In the genomic region with DNA sequence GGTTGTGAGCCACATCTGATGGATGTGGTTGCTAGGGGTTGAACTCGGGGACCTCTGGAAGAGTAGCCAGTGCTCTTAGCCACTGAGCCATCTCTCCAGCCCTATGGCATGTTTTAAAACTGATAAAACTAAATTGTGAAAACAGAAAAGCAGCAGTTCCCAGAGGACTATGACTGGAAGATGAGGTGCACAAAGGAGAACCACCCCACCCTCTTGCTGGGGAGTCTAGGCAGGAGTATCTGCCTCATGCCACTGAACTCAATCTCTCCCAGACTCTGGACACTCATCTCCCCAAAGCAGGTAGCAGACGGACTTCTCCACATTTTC, we compare ENCODE assay signal across 11 mouse cellular contexts. TPM values are rescaled to one million over a fixed set of nuclear protein-coding genes. Genes with fewer than 3 reads are reported as not detected.
DNase-seq lines count a peak whose midpoint lies in the region; ATAC-seq and TF ChIP-seq lines count a peak whose summit lies in the region.
"Had no signal": no experiment of that assay in that cellular context is flagged by ENCODE, and none has a peak within 500 bp of the region (broad histone marks: within the 10 kb centered on the region; RNA-seq: fewer than 3 reads in every experiment).

No protein-coding gene starts in this region.

- intact Hi-C loops in heart, adult 2 months (cut with DNase I): loop anchor here (5.0 kb wide), 1 partner anchor 75 kb away; no protein-coding TSS in a partner anchor
- intact Hi-C loops in heart, postnatal 10 days (cut with DNase I): loop anchor here (1.0 to 2.0 kb wide), 2 partner anchors 13 to 21 kb away; a partner anchor contains a TSS
- intact Hi-C loops in gastrocnemius, postnatal 14 days (cut with DNase I; ENCODE audit: low total_unique reads): no loop called here

- H3K79me2 ChIP-seq in heart, adult 2 months (replicated peaks; ENCODE audit: control insufficient read depth, insufficient read depth, low read length): no peaks in the 10 kb centered on the region

- H3K4me3 ChIP-seq in heart, adult 2 months: no peak overlapping the region
- H3K4me3 ChIP-seq in neural tube, embryonic 11.5 days (ENCODE audit: low read depth, low read length): no peak overlapping the region
- peak overlapping the region; percentile 9 for H3K4me3 ChIP-seq in intestine, postnatal 0 days (ENCODE audit: low read depth, low read length)
- H3K4me3 ChIP-seq in stomach, embryonic 15.5 days (replicated peaks): no peak overlapping the region

- H3K9ac ChIP-seq in heart, adult 2 months (ENCODE audit: low read depth, low read length): no peak overlapping the region
- H3K9ac ChIP-seq in neural tube, embryonic 11.5 days (ENCODE audit: low read length): no peak overlapping the region
- H3K9ac ChIP-seq in intestine, postnatal 0 days (ENCODE audit: low read depth, low read length): 0 out of 2 replicates have a peak overlapping the region, but pooled peaks have one; percentile 8
- H3K9ac ChIP-seq in stomach, embryonic 15.5 days: no peak overlapping the region

- TF ChIP-seq POLR2A in heart, adult 2 months (IDR thresholded peaks at IDR 0.05; ENCODE audit: insufficient read depth, low read depth, low read length): no peak

- no peak for TF ChIP-seq CTCF in heart, adult 2 months (IDR thresholded peaks at IDR 0.05)
- TF ChIP-seq CTCF in intestine, postnatal 0 days (IDR thresholded peaks at IDR 0.05; ENCODE audit: low read depth): no peak

- TF ChIP-seq EP300 in heart, adult 2 months (IDR thresholded peaks at IDR 0.05; ENCODE audit: insufficient read depth, low read depth, low read length): no peak

- no peaks in the 10 kb centered on the region for H3K9me3 ChIP-seq in neural tube, embryonic 11.5 days (ENCODE audit: control insufficient read depth, low read length)
- H3K9me3 ChIP-seq in intestine, postnatal 0 days (ENCODE audit: control insufficient read depth): no peaks in the 10 kb centered on the region
- no peaks in the 10 kb centered on the region for H3K9me3 ChIP-seq in stomach, embryonic 15.5 days
- H3K9me3 ChIP-seq: G1E had no signal

- peak overlapping the region; percentile 83 for H3K27ac ChIP-seq in heart, adult 2 months
- H3K27ac ChIP-seq in neural tube, embryonic 11.5 days (ENCODE audit: low read depth, low read length): 0 out of 2 replicates have a peak overlapping the region, but pooled peaks have one; percentile 7
- H3K27ac ChIP-seq in intestine, postnatal 0 days (ENCODE audit: low read depth, low read length): peak overlapping the region; percentile 98
- H3K27ac ChIP-seq in stomach, embryonic 15.5 days: peak overlapping the region; percentile 89

- peaks cover 2% of the 10 kb centered on the region; the same call in 1 of the 2 replicates for H3K36me3 ChIP-seq in heart, adult 2 months (ENCODE audit: control insufficient read depth, insufficient read depth, low read length)
- H3K36me3 ChIP-seq in neural tube, embryonic 11.5 days (ENCODE audit: control insufficient read depth, insufficient read depth, low read length): peaks cover 2% of the 10 kb centered on the region; the same call in 1 of the 2 replicates
- H3K36me3 ChIP-seq in intestine, postnatal 0 days (ENCODE audit: control insufficient read depth, insufficient read depth): peaks cover 42% of the 10 kb centered on the region
- H3K36me3 ChIP-seq in stomach, embryonic 15.5 days: peaks cover 15% of the 10 kb centered on the region

- no peak for ATAC-seq in neural tube, embryonic 11.5 days (ENCODE audit: insufficient read depth, low FRiP score, low TSS enrichment)
- no peak for ATAC-seq in intestine, postnatal 0 days
- no peak for ATAC-seq in stomach, embryonic 15.5 days (ENCODE audit: insufficient read depth, low FRiP score, low read depth)
- ATAC-seq in frontal cortex, adult (ENCODE audit: low TSS enrichment): no peak

- peak in 1 of 2 experiments; percentile 17 for DNase-seq in heart, adult 2 months
- no peak for DNase-seq in heart, postnatal 10 days
- no peak for DNase-seq in neural tube, embryonic 11.5 days (ENCODE audit: low spot score)
- DNase-seq in neural tube, embryonic 10.5 days (ENCODE audit: extremely low spot score, low spot score): no peak
- no peak for DNase-seq in gastrocnemius, postnatal 14 days
- DNase-seq: cerebellum, postnatal 25 days had no signal

- 43% methylated on average over 2 of the region's 2 CpGs for WGBS in heart, adult 2 months
- WGBS in neural tube, embryonic 11.5 days: 54% methylated on average over 2 of the region's 2 CpGs
- WGBS in intestine, postnatal 0 days: 12% methylated on average over 2 of the region's 2 CpGs
- 32% methylated on average over 2 of the region's 2 CpGs for WGBS in stomach, embryonic 15.5 days

- H3K27me3 ChIP-seq in heart, adult 2 months (ENCODE audit: control insufficient read depth, insufficient read depth, low read length): no peaks in the 10 kb centered on the region
- no peaks in the 10 kb centered on the region for H3K27me3 ChIP-seq in neural tube, embryonic 11.5 days (ENCODE audit: control insufficient read depth, insufficient read depth, low read length)
- H3K27me3 ChIP-seq in intestine, postnatal 0 days (replicated peaks; ENCODE audit: control insufficient read depth, insufficient read depth, low read length): no peaks in the 10 kb centered on the region
- H3K27me3 ChIP-seq in stomach, embryonic 15.5 days (replicated peaks): no peaks in the 10 kb centered on the region

- H3K4me2 ChIP-seq in neural tube, embryonic 11.5 days (ENCODE audit: low read depth): peak overlapping the region; percentile 51; the same call in 1 of the 2 replicates
- H3K4me2 ChIP-seq in intestine, postnatal 0 days (replicated peaks; ENCODE audit: low read depth): peak overlapping the region; percentile 75
- H3K4me2 ChIP-seq in stomach, embryonic 15.5 days: peak overlapping the region; percentile 76

- H3K4me1 ChIP-seq in heart, adult 2 months (ENCODE audit: control insufficient read depth, insufficient read depth, low read length): peaks cover 19% of the 10 kb centered on the region
- 0 out of 2 replicates have a peak, but pooled peaks cover 3% of the 10 kb centered on the region for H3K4me1 ChIP-seq in neural tube, embryonic 11.5 days (ENCODE audit: control insufficient read depth, insufficient read depth, low read length)
- H3K4me1 ChIP-seq in intestine, postnatal 0 days (replicated peaks; ENCODE audit: control insufficient read depth, insufficient read depth, low read length): 0 out of 2 replicates have a peak, but pooled peaks cover 3% of the 10 kb centered on the region
- peaks cover 19% of the 10 kb centered on the region; the same call in 1 of the 2 replicates for H3K4me1 ChIP-seq in stomach, embryonic 15.5 days

RNA-seq across cellular contexts. Expression of a gene that starts 0.9 kb away (rescaled TPM):
- total RNA-seq in heart, adult 2 months (2021): 1 to 10 TPM; 8.0 TPM
- 16.8 and 18.0 TPM in 2 replicates for polyA plus RNA-seq in heart, adult 2 months (2012; rRNA removed)
- total RNA-seq in heart, postnatal 10 days (2021): 10 to 100 TPM; 11.6 to 12.7 TPM
- 2.4 and 2.5 TPM in 2 replicates for polyA plus RNA-seq in neural tube, embryonic 11.5 days (2014; fragmentation: Nextera tagmentation; extraction: Ambion mirVana)
- polyA plus RNA-seq in intestine, postnatal 0 days (2015; fragmentation: Nextera tagmentation; extraction: Ambion mirVana): 15.8 and 16.0 TPM in 2 replicates
- polyA plus RNA-seq in stomach, embryonic 15.5 days (2015; fragmentation: Nextera tagmentation; extraction: Ambion mirVana): 6.6 and 7.8 TPM in 2 replicates
- total RNA-seq in gastrocnemius, postnatal 14 days (2021): 1 to 10 TPM; 5.3 to 7.1 TPM

RNA-seq across cellular contexts. Expression of a gene that starts 15.1 kb away (rescaled TPM):
- total RNA-seq in heart, adult 2 months (2021): 100 to 1,000 TPM; 160 to 221 TPM
- polyA plus RNA-seq in heart, adult 2 months (2012; rRNA removed): 65.6 and 66.2 TPM in 2 replicates
- 10 to 100 TPM; 67.0 to 81.9 TPM for total RNA-seq in heart, postnatal 10 days (2021)
- polyA plus RNA-seq in neural tube, embryonic 11.5 days (2014; fragmentation: Nextera tagmentation; extraction: Ambion mirVana): 33.0 and 37.8 TPM in 2 replicates
- 521 and 545 TPM in 2 replicates for polyA plus RNA-seq in intestine, postnatal 0 days (2015; fragmentation: Nextera tagmentation; extraction: Ambion mirVana)
- 90.7 and 93.1 TPM in 2 replicates for polyA plus RNA-seq in stomach, embryonic 15.5 days (2015; fragmentation: Nextera tagmentation; extraction: Ambion mirVana)
- total RNA-seq in gastrocnemius, postnatal 14 days (2021): 10 to 100 TPM; 32.8 to 55.8 TPM

RNA-seq across cellular contexts. Expression of a gene that starts 20.9 kb away (rescaled TPM):
- 100 to 1,000 TPM; 108 to 124 TPM for total RNA-seq in heart, adult 2 months (2021)
- polyA plus RNA-seq in heart, adult 2 months (2012; rRNA removed): 81.5 and 104 TPM in 2 replicates
- 10 to 100 TPM; 81.5 to 94.9 TPM for total RNA-seq in heart, postnatal 10 days (2021)
- 16.8 and 18.3 TPM in 2 replicates for polyA plus RNA-seq in neural tube, embryonic 11.5 days (2014; fragmentation: Nextera tagmentation; extraction: Ambion mirVana)
- 7.0 and 8.0 TPM in 2 replicates for polyA plus RNA-seq in intestine, postnatal 0 days (2015; fragmentation: Nextera tagmentation; extraction: Ambion mirVana)
- 12.7 and 13.0 TPM in 2 replicates for polyA plus RNA-seq in stomach, embryonic 15.5 days (2015; fragmentation: Nextera tagmentation; extraction: Ambion mirVana)
- 100 to 1,000 TPM; 101 to 117 TPM for total RNA-seq in gastrocnemius, postnatal 14 days (2021)

RNA-seq across cellular contexts. Expression of a gene that starts 22.6 kb away (rescaled TPM):
- total RNA-seq in heart, adult 2 months (2021): not detected
- 0.32 TPM in 1 of 2 replicates, not detected in the other for polyA plus RNA-seq in heart, adult 2 months (2012; rRNA removed)
- total RNA-seq in heart, postnatal 10 days (2021): not detected
- polyA plus RNA-seq in neural tube, embryonic 11.5 days (2014; fragmentation: Nextera tagmentation; extraction: Ambion mirVana): not detected in 2 replicates
- not detected in 2 replicates for polyA plus RNA-seq in intestine, postnatal 0 days (2015; fragmentation: Nextera tagmentation; extraction: Ambion mirVana)
- not detected in 2 replicates for polyA plus RNA-seq in stomach, embryonic 15.5 days (2015; fragmentation: Nextera tagmentation; extraction: Ambion mirVana)
- total RNA-seq in gastrocnemius, postnatal 14 days (2021): not detected
- total RNA-seq: G1E; left cerebral cortex, adult 18-20 months had no signal
- polyA plus RNA-seq: G1E had no signal

RNA-seq across cellular contexts. Expression of a gene that starts 25.6 kb away (rescaled TPM):
- 1 to 10 TPM; 2.0 to 2.4 TPM for total RNA-seq in heart, adult 2 months (2021)
- polyA plus RNA-seq in heart, adult 2 months (2012; rRNA removed): 0.85 and 1.2 TPM in 2 replicates
- total RNA-seq in heart, postnatal 10 days (2021): 10 to 100 TPM; 21.6 to 23.3 TPM
- 116 and 128 TPM in 2 replicates for polyA plus RNA-seq in neural tube, embryonic 11.5 days (2014; fragmentation: Nextera tagmentation; extraction: Ambion mirVana)
- 22.5 and 23.5 TPM in 2 replicates for polyA plus RNA-seq in intestine, postnatal 0 days (2015; fragmentation: Nextera tagmentation; extraction: Ambion mirVana)
- polyA plus RNA-seq in stomach, embryonic 15.5 days (2015; fragmentation: Nextera tagmentation; extraction: Ambion mirVana): 103 and 110 TPM in 2 replicates
- 1 to 10 TPM; 5.4 to 7.4 TPM for total RNA-seq in gastrocnemius, postnatal 14 days (2021)

Comparison
In these comparisons a context has a peak if more than half of its experiments do, and no peak if none do; other contexts are left out.
1. H3K27ac ChIP-seq: peak in every context shown above with its lines; median percentile 98 in intestine, postnatal 0 days; 89 in stomach, embryonic 15.5 days; 83 in heart, adult 2 months; 7 in neural tube, embryonic 11.5 days.